Mouse (Mus musculus) lung, postnatal 0 days (tissue): ENCODE results near the gene Mrps34.

ENCODE experiments used
- CTCF ChIP-seq: IDR thresholded peaks from 2 replicates; pipeline ENCODE4 v1.5.1; 2016; ENCODE audit warnings: antibody characterized with exemption, mild to moderate bottlenecking
- EP300 ChIP-seq: IDR thresholded peaks from 2 replicates; pipeline ENCODE4 v1.6.1; 2016; ENCODE audit warnings: antibody characterized with exemption, mild to moderate bottlenecking, control low read depth

DNA sequence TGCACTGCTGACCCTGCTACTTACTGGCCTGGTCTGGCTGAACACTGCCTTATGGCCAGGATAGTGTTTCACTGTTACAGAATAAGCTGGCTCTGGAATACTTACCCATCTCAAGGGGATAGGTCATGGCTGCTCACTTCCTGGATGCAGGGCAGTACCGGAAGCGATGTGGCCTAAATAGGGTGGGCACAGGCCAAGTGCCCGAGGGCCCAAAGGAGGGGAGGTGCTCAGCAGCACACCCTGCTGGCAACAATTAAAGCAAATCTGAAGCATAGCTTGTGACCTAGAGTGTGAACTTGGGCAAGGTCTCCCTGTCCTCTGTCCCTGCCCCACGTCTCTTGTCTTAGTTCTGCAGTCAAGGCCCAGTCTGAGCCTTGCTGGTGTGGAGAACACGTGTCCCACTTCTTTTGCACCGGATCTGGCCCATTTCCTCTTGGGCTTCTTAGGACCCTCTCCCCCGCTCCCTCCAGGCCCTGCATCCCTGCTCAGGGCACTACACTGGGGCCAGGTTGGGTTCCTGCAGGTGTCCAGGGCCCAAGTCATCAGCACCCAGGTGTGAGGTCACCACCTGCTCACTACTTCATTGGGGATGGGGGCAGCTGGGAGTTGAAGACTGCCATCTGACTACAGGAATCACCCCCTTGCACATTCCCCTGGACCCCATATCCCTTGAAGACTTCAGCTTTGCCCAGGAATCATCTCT lies 13.0 kb upstream of the Mrps34 start:
- TF ChIP-seq CTCF = peak; percentile 72
- no peak for TF ChIP-seq EP300
